Mouse (Mus musculus): ENCODE results near the gene Tex37.

- TF ChIP-seq CTCF (IDR thresholded peaks at IDR 0.05; ENCODE audit: borderline replicate concordance, extremely low read depth, insufficient read depth, insufficient read length) = no peak
- no peak for TF ChIP-seq POLR2A (IDR thresholded peaks at IDR 0.05; ENCODE audit: borderline replicate concordance, extremely low read depth, insufficient read depth, insufficient read length, poor library complexity, severe bottlenecking)
Measured at GRCm38 (mm10) chr6:70955291-70955800, 36.6 kb upstream of the Tex37 start.
